21 mouse cellular contexts compared by ENCODE assay signal in the genomic region with DNA sequence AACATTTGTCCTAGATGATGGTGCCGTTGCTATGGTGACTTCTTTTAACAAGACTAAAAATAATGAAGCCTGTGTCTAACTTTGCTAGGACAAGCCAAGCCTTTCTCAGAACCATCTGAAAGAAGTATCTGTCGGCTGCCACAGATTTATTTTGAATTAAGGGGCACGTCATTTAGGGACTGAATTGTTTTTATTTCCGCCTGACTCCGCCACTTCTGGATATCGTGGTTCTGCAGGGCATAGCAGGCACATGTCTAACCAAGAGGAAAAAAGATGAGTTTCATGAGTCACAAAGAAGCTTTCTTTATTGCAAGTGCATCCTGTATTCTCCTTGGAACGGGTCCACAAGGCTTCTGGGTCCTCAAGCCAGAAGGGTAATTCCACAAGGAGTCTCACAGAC. TPM values are rescaled to one million over a fixed set of nuclear protein-coding genes. Genes with fewer than 3 reads are reported as not detected.
DNase-seq lines count a peak whose midpoint lies in the region; ATAC-seq lines count a peak whose summit lies in the region.
"Had no signal": no experiment of that assay in that cellular context is flagged by ENCODE, and none has a peak within 500 bp of the region (broad histone marks: within the 10 kb centered on the region; RNA-seq: fewer than 3 reads in every experiment).

No protein-coding gene starts in this region.

- no peak overlapping the region for H3K4me2 ChIP-seq in hindbrain, embryonic 16.5 days (ENCODE audit: low read length)
- H3K4me2 ChIP-seq in hindbrain, embryonic 12.5 days (replicated peaks) = no peak overlapping the region
- H3K4me2 ChIP-seq in intestine, embryonic 15.5 days (replicated peaks) = no peak overlapping the region
- H3K4me2 ChIP-seq: embryonic facial prominence, embryonic 15.5 days; forebrain, embryonic 13.5 days; liver, embryonic 15.5 days had no signal

- H3K9me3 ChIP-seq in hindbrain, embryonic 16.5 days (ENCODE audit: control insufficient read depth, low read length) = no peaks in the 10 kb centered on the region
- H3K9me3 ChIP-seq in hindbrain, embryonic 12.5 days (replicated peaks) = no peaks in the 10 kb centered on the region
- H3K9me3 ChIP-seq in intestine, embryonic 15.5 days = no peaks in the 10 kb centered on the region
- H3K9me3 ChIP-seq: embryonic facial prominence, embryonic 15.5 days; forebrain, embryonic 13.5 days; limb, embryonic 10.5 days; liver, embryonic 15.5 days had no signal

- no peaks in the 10 kb centered on the region for H3K4me1 ChIP-seq in hindbrain, embryonic 16.5 days (ENCODE audit: control insufficient read depth, insufficient read depth, low read depth, low read length)
- H3K4me1 ChIP-seq in hindbrain, embryonic 12.5 days = peaks cover 3% of the 10 kb centered on the region; the same call in 1 of the 2 replicates
- H3K4me1 ChIP-seq in intestine, embryonic 15.5 days (replicated peaks) = no peaks in the 10 kb centered on the region
- H3K4me1 ChIP-seq: embryonic facial prominence, embryonic 15.5 days; forebrain, embryonic 13.5 days; limb, embryonic 10.5 days had no signal

- H3K27ac ChIP-seq in hindbrain, embryonic 16.5 days (ENCODE audit: low read depth, low read length) = no peak overlapping the region
- no peak overlapping the region for H3K27ac ChIP-seq in hindbrain, embryonic 12.5 days
- no peak overlapping the region for H3K27ac ChIP-seq in intestine, embryonic 15.5 days
- H3K27ac ChIP-seq: embryonic facial prominence, embryonic 15.5 days; forebrain, embryonic 13.5 days; kidney, postnatal 0 days; limb, embryonic 10.5 days; liver, embryonic 15.5 days; macrophage; stomach, postnatal 0 days had no signal

- ATAC-seq in hindbrain, embryonic 16.5 days = peak; percentile 63; the same call in 1 of the 2 replicates
- ATAC-seq in hindbrain, embryonic 12.5 days (ENCODE audit: low FRiP score) = no peak
- ATAC-seq in granulocyte monocyte progenitor cell, adult 5-6 weeks (replicated peaks; ENCODE audit: poor library complexity, severe bottlenecking) = no peak
- no peak for ATAC-seq in intestine, embryonic 15.5 days
- ATAC-seq: forebrain, embryonic 13.5 days; inflammation-experienced regulatory T-cells, adult 6 months had no signal

- no peak overlapping the region for H3K4me3 ChIP-seq in hindbrain, embryonic 16.5 days (ENCODE audit: low read length)
- H3K4me3 ChIP-seq in hindbrain, embryonic 12.5 days = no peak overlapping the region
- no peak overlapping the region for H3K4me3 ChIP-seq in intestine, embryonic 15.5 days (replicated peaks)
- H3K4me3 ChIP-seq: embryonic facial prominence, embryonic 15.5 days; forebrain, embryonic 13.5 days; limb, embryonic 10.5 days; liver, embryonic 15.5 days had no signal

- H3K9ac ChIP-seq in hindbrain, embryonic 16.5 days (ENCODE audit: low read depth, low read length) = no peak overlapping the region
- H3K9ac ChIP-seq in hindbrain, embryonic 12.5 days = no peak overlapping the region
- no peak overlapping the region for H3K9ac ChIP-seq in intestine, embryonic 15.5 days
- H3K9ac ChIP-seq: embryonic facial prominence, embryonic 15.5 days; forebrain, embryonic 13.5 days; liver, embryonic 15.5 days had no signal

- DNase-seq in right cerebral cortex, adult 18-20 months = peak; percentile 13
- no peak for DNase-seq in right cerebral cortex, postnatal 4 days
- peak; percentile 14 to 33 for DNase-seq in layer of hippocampus, adult 8-10 months (ENCODE audit: low spot score in 2 of 2)
- DNase-seq: cerebellum, adult 8-10 months; gastrocnemius, postnatal 14 days; spleen, adult 18-20 months had no signal

- 48% methylated on average over 7 of the region's 7 CpGs for WGBS in hindbrain, embryonic 16.5 days
- 60% methylated on average over 7 of the region's 7 CpGs for whole genome bisulfite sequencing in hindbrain, embryonic 12.5 days
- WGBS in intestine, embryonic 15.5 days = 71% methylated on average over 7 of the region's 7 CpGs

- H3K36me3 ChIP-seq in hindbrain, embryonic 16.5 days (ENCODE audit: control insufficient read depth, insufficient read depth, low read length) = no peaks in the 10 kb centered on the region
- no peaks in the 10 kb centered on the region for H3K36me3 ChIP-seq in hindbrain, embryonic 12.5 days
- H3K36me3 ChIP-seq in intestine, embryonic 15.5 days = no peaks in the 10 kb centered on the region
- H3K36me3 ChIP-seq: embryonic facial prominence, embryonic 15.5 days; limb, embryonic 10.5 days; liver, embryonic 15.5 days had no signal

- no peaks in the 10 kb centered on the region for H3K27me3 ChIP-seq in hindbrain, embryonic 16.5 days (replicated peaks; ENCODE audit: control insufficient read depth, insufficient read depth, low read length)
- H3K27me3 ChIP-seq in hindbrain, embryonic 12.5 days = no peaks in the 10 kb centered on the region
- no peaks in the 10 kb centered on the region for H3K27me3 ChIP-seq in intestine, embryonic 15.5 days (replicated peaks)
- H3K27me3 ChIP-seq: embryonic facial prominence, embryonic 15.5 days; forebrain, embryonic 13.5 days; liver, embryonic 15.5 days had no signal

RNA-seq across cellular contexts. Expression of a gene that starts 7.8 kb away (rescaled TPM):
- not detected in 2 replicates for polyA plus RNA-seq in hindbrain, embryonic 16.5 days (2015; fragmentation: Nextera tagmentation; extraction: Ambion mirVana)
- polyA plus RNA-seq in hindbrain, embryonic 12.5 days (2016; fragmentation: Nextera tagmentation; extraction: Ambion mirVana) = not detected in 2 replicates
- total RNA-seq in layer of hippocampus, adult 8-10 months (2022) = not detected
- not detected in 2 replicates for total RNA-seq in granulocyte monocyte progenitor cell, adult 5-6 weeks (2014; fragmentation: Nextera tagmentation)
- not detected in 2 replicates for total RNA-seq in granulocyte monocyte progenitor cell, adult 5-6 weeks (2017)
- polyA plus RNA-seq in intestine, embryonic 15.5 days (2015; fragmentation: Nextera tagmentation; extraction: Ambion mirVana) = not detected in 2 replicates
- total RNA-seq: adrenal gland, postnatal 4 days; gastrocnemius, postnatal 14 days had no signal
- polyA plus RNA-seq: embryonic facial prominence, embryonic 15.5 days; forebrain, embryonic 13.5 days; heart, embryonic 14.5 days; inflammation-experienced regulatory T-cells, adult 6 months; kidney, postnatal 0 days; limb, embryonic 10.5 days; liver, embryonic 15.5 days; macrophage; stomach, postnatal 0 days; urinary bladder, adult 2 months had no signal
